Mouse (Mus musculus): Measurements from ENCODE around the gene Fas. TPM values are rescaled to one million over a fixed set of nuclear protein-coding genes. Genes with fewer than 3 reads are reported as not detected.

Gene Fas
- polyA plus RNA-seq, 1 experiment from 2014 or later = 15.6 TPM

DNA sequence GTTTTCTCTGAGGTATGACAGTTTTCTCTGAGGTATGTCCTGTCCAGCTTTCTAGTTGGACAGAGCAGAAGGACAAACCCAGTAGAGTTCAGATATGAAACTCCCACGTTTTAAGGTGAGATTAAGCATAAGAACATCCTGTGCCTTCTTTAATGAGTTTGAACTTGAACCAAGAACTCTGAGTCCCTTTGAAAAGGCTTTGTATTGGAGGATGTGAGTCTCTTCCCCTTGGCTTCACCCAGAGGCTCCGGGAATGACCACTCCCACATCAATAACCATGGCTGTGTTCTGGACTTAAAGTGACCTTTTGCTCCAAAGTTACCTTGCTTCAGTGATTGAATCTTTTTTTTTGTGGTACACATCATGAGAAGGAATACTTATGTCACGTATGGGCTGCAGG lies 37.6 kb downstream of the Fas start:
- H3K4me2 ChIP-seq (replicated peaks; ENCODE audit: low read depth) = no peak overlapping the region
- H3K36me3 ChIP-seq (ENCODE audit: control insufficient read depth, insufficient read depth) = no peaks in the 10 kb centered on the region
- H3K4me3 ChIP-seq (ENCODE audit: low read depth, low read length) = no peak overlapping the region
- H3K27ac ChIP-seq (ENCODE audit: low read depth, low read length) = no peak overlapping the region
- no peaks in the 10 kb centered on the region for H3K27me3 ChIP-seq (replicated peaks; ENCODE audit: control insufficient read depth, insufficient read depth, low read length)
- 54% methylated on average over 3 of the region's 3 CpGs for WGBS
- no peaks in the 10 kb centered on the region for H3K4me1 ChIP-seq (replicated peaks; ENCODE audit: control insufficient read depth, insufficient read depth, low read length)
- no peaks in the 10 kb centered on the region for H3K9me3 ChIP-seq (ENCODE audit: control insufficient read depth)
- H3K9ac ChIP-seq (ENCODE audit: low read depth, low read length) = no peak overlapping the region
- no peak for ATAC-seq
- TF ChIP-seq CTCF (IDR thresholded peaks at IDR 0.05; ENCODE audit: low read depth) = no peak

DNA sequence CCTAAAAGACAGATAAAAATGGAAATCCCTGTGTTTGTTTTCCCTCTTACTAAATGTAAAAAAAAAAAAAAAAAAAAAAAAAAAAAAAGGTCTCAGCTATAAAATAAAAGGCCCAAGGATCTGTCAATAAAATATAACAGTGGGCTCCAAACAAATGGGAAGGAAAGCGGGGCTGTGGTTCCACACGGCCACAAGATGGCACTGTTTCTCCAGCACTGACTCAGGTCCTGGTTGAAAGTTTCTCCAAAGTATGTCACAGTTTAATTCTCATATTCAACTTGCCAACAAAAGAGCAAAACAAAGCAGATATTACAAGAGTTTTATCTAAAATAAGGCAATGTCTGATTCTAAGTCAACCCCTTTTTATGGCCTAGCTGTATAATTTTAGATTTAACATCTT lies 43.8 kb downstream of the Fas start:
- no peak overlapping the region for H3K4me2 ChIP-seq (replicated peaks; ENCODE audit: low read depth)
- WGBS = 2% methylated on average over 2 of the region's 2 CpGs
- no peak overlapping the region for H3K9ac ChIP-seq (ENCODE audit: low read depth, low read length)
- peak; percentile 92 for TF ChIP-seq CTCF (IDR thresholded peaks at IDR 0.05; ENCODE audit: low read depth)
- H3K9me3 ChIP-seq (ENCODE audit: control insufficient read depth) = no peaks in the 10 kb centered on the region
- no peak for ATAC-seq
- no peaks in the 10 kb centered on the region for H3K27me3 ChIP-seq (replicated peaks; ENCODE audit: control insufficient read depth, insufficient read depth, low read length)
- no peak overlapping the region for H3K27ac ChIP-seq (ENCODE audit: low read depth, low read length)
- no peaks in the 10 kb centered on the region for H3K4me1 ChIP-seq (replicated peaks; ENCODE audit: control insufficient read depth, insufficient read depth, low read length)
- H3K4me3 ChIP-seq (ENCODE audit: low read depth, low read length) = no peak overlapping the region
- no peaks in the 10 kb centered on the region for H3K36me3 ChIP-seq (ENCODE audit: control insufficient read depth, insufficient read depth)

DNA sequence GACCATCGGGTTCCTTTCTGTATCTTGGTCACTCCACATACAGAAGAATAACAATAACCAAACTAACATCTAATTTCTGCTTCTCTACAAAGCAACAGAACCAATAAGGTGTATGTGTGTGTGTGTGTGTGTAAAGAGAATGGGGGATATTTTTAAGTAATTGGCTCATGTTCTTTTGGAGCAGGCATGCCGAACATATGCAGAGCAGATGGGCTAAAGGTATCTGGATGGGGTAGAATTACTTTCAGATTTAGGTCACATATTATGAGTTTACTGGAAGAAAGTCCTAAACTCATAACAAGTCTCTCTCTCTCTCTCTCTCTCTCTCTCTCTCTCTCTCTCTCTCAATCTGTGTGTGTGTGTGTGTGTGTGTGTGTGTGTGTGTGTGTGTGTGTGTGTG lies 54.2 kb downstream of the Fas start:
- WGBS = 79% methylated on average over 2 of the region's 2 CpGs
- no peak overlapping the region for H3K4me2 ChIP-seq (replicated peaks; ENCODE audit: low read depth)
- TF ChIP-seq CTCF (IDR thresholded peaks at IDR 0.05; ENCODE audit: low read depth) = no peak
- H3K4me1 ChIP-seq (replicated peaks; ENCODE audit: control insufficient read depth, insufficient read depth, low read length) = no peaks in the 10 kb centered on the region
- no peak for ATAC-seq
- no peaks in the 10 kb centered on the region for H3K9me3 ChIP-seq (ENCODE audit: control insufficient read depth)
- no peak overlapping the region for H3K9ac ChIP-seq (ENCODE audit: low read depth, low read length)
- H3K4me3 ChIP-seq (ENCODE audit: low read depth, low read length) = no peak overlapping the region
- H3K27me3 ChIP-seq (replicated peaks; ENCODE audit: control insufficient read depth, insufficient read depth, low read length) = no peaks in the 10 kb centered on the region
- no peak overlapping the region for H3K27ac ChIP-seq (ENCODE audit: low read depth, low read length)
- H3K36me3 ChIP-seq (ENCODE audit: control insufficient read depth, insufficient read depth) = no peaks in the 10 kb centered on the region

DNA sequence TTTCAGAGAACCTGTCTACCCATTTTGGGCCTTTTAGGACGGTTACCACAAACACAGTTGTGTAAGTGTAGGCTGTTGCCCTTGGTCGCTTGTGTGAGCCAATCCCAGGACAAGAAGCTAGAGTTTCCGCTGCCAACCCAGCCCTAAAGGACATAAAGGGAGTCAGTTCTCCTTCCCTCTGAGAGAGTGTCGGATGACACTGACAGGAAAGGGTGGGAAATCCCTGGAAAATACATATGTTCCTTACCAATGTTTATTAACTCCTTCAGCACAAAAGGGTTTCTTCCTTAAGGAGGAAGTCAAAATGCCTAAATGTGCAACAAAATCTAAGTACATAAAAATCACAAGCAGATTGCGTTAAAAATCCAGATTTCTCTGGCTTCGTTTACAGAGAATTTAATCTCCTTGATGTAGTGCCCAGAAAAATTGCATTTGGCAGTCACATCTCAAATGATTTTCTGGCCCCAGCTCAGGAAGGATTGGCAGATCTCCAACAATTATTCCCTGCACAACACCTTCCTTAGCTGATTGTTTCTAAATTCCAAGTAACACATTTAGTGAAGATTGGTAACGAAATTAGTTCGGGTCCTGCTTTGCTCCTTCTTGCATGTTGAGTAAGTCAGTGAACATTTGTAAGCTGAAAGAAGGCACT lies 55.3 kb downstream of the Fas start:
- WGBS = 48% methylated on average over 8 of the region's 8 CpGs

DNA sequence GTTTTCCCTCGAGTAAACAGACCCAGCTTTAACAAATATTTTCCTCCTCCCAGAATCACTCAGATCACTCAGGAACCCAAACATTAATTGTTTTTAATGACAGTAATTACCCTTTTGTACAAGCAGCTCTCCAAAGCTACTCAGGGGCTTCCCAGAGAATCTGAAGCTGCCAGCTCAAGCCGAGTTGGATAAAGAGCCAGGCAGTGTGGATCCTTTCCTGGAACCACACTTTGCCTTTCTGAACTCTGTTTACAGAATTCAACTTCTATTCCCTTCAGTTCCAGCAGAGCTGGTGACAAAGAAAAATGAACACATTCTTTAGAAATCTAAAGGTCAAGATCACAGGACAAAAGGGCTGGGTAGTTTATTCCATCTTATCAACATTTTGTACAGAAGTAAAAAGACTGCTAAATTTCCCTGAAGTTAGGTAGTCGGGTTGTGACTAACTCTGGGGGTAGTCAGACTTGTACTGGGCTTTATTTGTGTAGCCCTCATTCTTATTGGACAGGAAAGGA lies 62.9 kb downstream of the Fas start:
- no peak for TF ChIP-seq CTCF (IDR thresholded peaks at IDR 0.05; ENCODE audit: low read depth)
- no peak for ATAC-seq

More for the DNA sequence above, 55.3 kb downstream of the Fas start:
- Histone ChIP-seq H3K4me3 (ENCODE audit: low read depth, low read length) (no peak overlapping the region), H3K9me3 (ENCODE audit: control insufficient read depth) (no peaks in the 10 kb centered on the region), H3K27me3 (replicated peaks; ENCODE audit: control insufficient read depth, insufficient read depth, low read length) (no peaks in the 10 kb centered on the region), H3K27ac (ENCODE audit: low read depth, low read length) (no peak overlapping the region), H3K36me3 (ENCODE audit: control insufficient read depth, insufficient read depth) (no peaks in the 10 kb centered on the region), H3K4me2 (replicated peaks; ENCODE audit: low read depth) (no peak overlapping the region), H3K4me1 (replicated peaks; ENCODE audit: control insufficient read depth, insufficient read depth, low read length) (no peaks in the 10 kb centered on the region), H3K9ac (ENCODE audit: low read depth, low read length) (no peak overlapping the region)
- no peak for ATAC-seq
- TF ChIP-seq CTCF (IDR thresholded peaks at IDR 0.05; ENCODE audit: low read depth) = no peak

DNA sequence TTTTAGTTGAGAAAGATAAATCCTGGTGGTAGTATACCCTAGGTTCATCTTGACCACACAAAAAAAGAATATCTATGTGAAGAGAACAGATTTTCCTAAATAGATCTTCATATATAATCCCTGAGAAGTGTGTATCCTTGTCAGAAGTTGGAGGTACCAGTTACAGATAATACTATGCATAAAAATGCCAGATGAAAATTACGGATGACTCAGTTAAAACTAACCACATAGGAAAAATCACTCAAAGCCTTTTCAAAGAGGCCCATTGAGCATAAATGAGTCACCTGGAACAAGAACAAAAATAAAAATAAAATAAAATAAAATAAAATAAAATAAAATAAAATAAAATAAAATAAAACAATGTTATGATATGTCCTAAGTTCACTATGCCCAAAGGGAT lies 72.2 kb downstream of the Fas start:
- 94% methylated on average over 1 of the region's 1 CpGs for WGBS
- Histone ChIP-seq H3K4me2 (replicated peaks; ENCODE audit: low read depth) (no peak overlapping the region), H3K4me3 (ENCODE audit: low read depth, low read length) (no peak overlapping the region), H3K4me1 (replicated peaks; ENCODE audit: control insufficient read depth, insufficient read depth, low read length) (no peaks in the 10 kb centered on the region), H3K27ac (ENCODE audit: low read depth, low read length) (no peak overlapping the region), H3K27me3 (replicated peaks; ENCODE audit: control insufficient read depth, insufficient read depth, low read length) (no peaks in the 10 kb centered on the region), H3K36me3 (ENCODE audit: control insufficient read depth, insufficient read depth) (no peaks in the 10 kb centered on the region), H3K9ac (ENCODE audit: low read depth, low read length) (no peak overlapping the region), H3K9me3 (ENCODE audit: control insufficient read depth) (peaks cover 10% of the 10 kb centered on the region; the same call in 1 of the 2 replicates)
- TF ChIP-seq CTCF (IDR thresholded peaks at IDR 0.05; ENCODE audit: low read depth) = no peak
- ATAC-seq = no peak

More for the DNA sequence above, 62.9 kb downstream of the Fas start:
- H3K4me3 ChIP-seq (ENCODE audit: low read depth, low read length) = no peak overlapping the region
- H3K9ac ChIP-seq (ENCODE audit: low read depth, low read length) = no peak overlapping the region
- no peaks in the 10 kb centered on the region for H3K4me1 ChIP-seq (replicated peaks; ENCODE audit: control insufficient read depth, insufficient read depth, low read length)
- H3K4me2 ChIP-seq (replicated peaks; ENCODE audit: low read depth) = no peak overlapping the region
- no peaks in the 10 kb centered on the region for H3K36me3 ChIP-seq (ENCODE audit: control insufficient read depth, insufficient read depth)
- H3K27ac ChIP-seq (ENCODE audit: low read depth, low read length) = no peak overlapping the region
- WGBS = 13% methylated on average over 3 of the region's 3 CpGs
- no peaks in the 10 kb centered on the region for H3K27me3 ChIP-seq (replicated peaks; ENCODE audit: control insufficient read depth, insufficient read depth, low read length)
- H3K9me3 ChIP-seq (ENCODE audit: control insufficient read depth) = no peaks in the 10 kb centered on the region

All from intestine, postnatal 0 days (tissue).